Mouse (Mus musculus): ENCODE results near the gene Gstp1. TPM values are rescaled to one million over a fixed set of nuclear protein-coding genes. Genes with fewer than 3 reads are reported as not detected.
"Not testable (repeated sequence)": the region's sequence is repeated elsewhere in the genome, so short reads cannot be mapped to it uniquely, and the experiment has no call there.

Gstp1 gene
- polyA plus RNA-seq, 2 experiments = 274 to 511 TPM

GRCm38 (mm10) chr19:4060899-4061465, 23.2 kb upstream of the Gstp1 start:
- WGBS (ENCODE audit: insufficient replicate concordance) = 67% methylated on average over 6 of the region's 6 CpGs
- no peak for ATAC-seq (ENCODE audit: insufficient read depth)
- no peak overlapping the region for H3K9ac ChIP-seq (replicated peaks)

GRCm38 (mm10) chr19:4060044-4060898, 22.5 kb upstream of the Gstp1 start:
- DNase-seq (ENCODE audit: low read depth in 3 of 3, low spot score in 3 of 3); ATAC-seq (ENCODE audit: insufficient read depth); H3K9me3 ChIP-seq (ENCODE audit: control insufficient read depth, low read length); H3K36me3 ChIP-seq (replicated peaks; ENCODE audit: control insufficient read depth, insufficient read depth, low read depth); H3K9ac ChIP-seq (replicated peaks); H3K4me3 ChIP-seq (ENCODE audit: insufficient read depth in 1 of 2, low read depth in 2 of 2, low read length in 2 of 2); H3K27me3 ChIP-seq (ENCODE audit: control insufficient read depth, insufficient read depth, low read length): not testable (repeated sequence)
- TF ChIP-seq CTCF (IDR thresholded peaks at IDR 0.05; ENCODE audit: low read depth) = 0 out of 2 replicates have a peak, but pooled peaks have one; percentile 9
- Histone ChIP-seq H3K4me2 (ENCODE audit: low read depth) (peak overlapping the region; percentile 80; the same call in 1 of the 2 replicates), H3K27ac (peak overlapping the region; percentile 86; the same call in 1 of the 2 replicates), H3K4me1 (replicated peaks; ENCODE audit: control insufficient read depth in 2 of 2, insufficient read depth in 2 of 2, low read length in 1 of 2) (peaks cover 24 to 34% of the 10 kb centered on the region in 2 experiments)
- WGBS (ENCODE audit: insufficient replicate concordance) = 78% methylated on average over 8 of the region's 8 CpGs

More at GRCm38 (mm10) chr19:4060899-4061465, 23.2 kb upstream of the Gstp1 start:
- Histone ChIP-seq H3K4me1 (replicated peaks; ENCODE audit: control insufficient read depth in 2 of 2, insufficient read depth in 2 of 2, low read length in 1 of 2) (peaks cover 24 to 29% of the 10 kb centered on the region in 2 experiments), H3K27ac (no peak overlapping the region), H3K4me2 (ENCODE audit: low read depth) (no peak overlapping the region), H3K36me3 (replicated peaks; ENCODE audit: control insufficient read depth, insufficient read depth, low read depth) (no peaks in the 10 kb centered on the region), H3K27me3 (ENCODE audit: control insufficient read depth, insufficient read depth, low read length) (no peaks in the 10 kb centered on the region), H3K9me3 (ENCODE audit: control insufficient read depth, low read length) (no peaks in the 10 kb centered on the region), H3K4me3 (ENCODE audit: insufficient read depth in 1 of 2, low read depth in 2 of 2, low read length in 2 of 2) (no peak overlapping the region)
- no peak for TF ChIP-seq CTCF (IDR thresholded peaks at IDR 0.05; ENCODE audit: low read depth)
- TF ChIP-seq EP300 (IDR thresholded peaks at IDR 0.05; ENCODE audit: low read depth) = no peak
- DNase-seq (ENCODE audit: low read depth in 3 of 3, low spot score in 3 of 3) = no peak

- peak within 1 kb of the TSS; percentile 80 for H3K4me2 ChIP-seq (ENCODE audit: low read depth)
Observed at GRCm38 (mm10) chr19:4059069-4059740, 21.4 kb upstream of the Gstp1 start, which contains the start of gene Gstp3. TSS of gene Gstp3 (minus strand) at chr19:4059569.

GRCm38 (mm10) chr19:4058581-4058980, 20.8 kb upstream of the Gstp1 start:
- 87% methylated on average over 5 of the region's 5 CpGs for WGBS (ENCODE audit: insufficient replicate concordance)
- Histone ChIP-seq H3K4me3 (ENCODE audit: insufficient read depth in 1 of 2, low read depth in 2 of 2, low read length in 2 of 2) (peak overlapping the region; percentile 48 to 52; a peak in 3 of 4 replicates), H3K9me3 (ENCODE audit: control insufficient read depth, low read length) (no peaks in the 10 kb centered on the region), H3K27ac (peak overlapping the region; percentile 86), H3K36me3 (replicated peaks; ENCODE audit: control insufficient read depth, insufficient read depth, low read depth) (no peaks in the 10 kb centered on the region), H3K4me1 (replicated peaks; ENCODE audit: control insufficient read depth in 2 of 2, insufficient read depth in 2 of 2, low read length in 1 of 2) (peaks cover 24 to 34% of the 10 kb centered on the region in 2 experiments), H3K27me3 (ENCODE audit: control insufficient read depth, insufficient read depth, low read length) (no peaks in the 10 kb centered on the region), H3K9ac (replicated peaks) (peak overlapping the region; percentile 68), H3K4me2 (ENCODE audit: low read depth) (peak overlapping the region; percentile 80)
- no peak for TF ChIP-seq EP300 (IDR thresholded peaks at IDR 0.05; ENCODE audit: low read depth)
- TF ChIP-seq CTCF (IDR thresholded peaks at IDR 0.05; ENCODE audit: low read depth) = no peak
- DNase-seq (ENCODE audit: low read depth in 3 of 3, low spot score in 3 of 3) = no peak
- no peak for ATAC-seq (ENCODE audit: insufficient read depth)

More at GRCm38 (mm10) chr19:4059069-4059740, 21.4 kb upstream of the Gstp1 start, which contains the start of gene Gstp3:
- no peaks in the 10 kb centered on the region for H3K9me3 ChIP-seq (ENCODE audit: control insufficient read depth, low read length)
- no peaks in the 10 kb centered on the region for H3K36me3 ChIP-seq (replicated peaks; ENCODE audit: control insufficient read depth, insufficient read depth, low read depth)
- peak; percentile 70 to 73 (median 72) for DNase-seq (ENCODE audit: low read depth in 3 of 3, low spot score in 3 of 3)
- peak within 1 kb of the TSS; percentile 48 to 52 for H3K4me3 ChIP-seq (ENCODE audit: insufficient read depth in 1 of 2, low read depth in 2 of 2, low read length in 2 of 2)
- peak; percentile 93 for ATAC-seq (ENCODE audit: insufficient read depth)
- H3K27me3 ChIP-seq (ENCODE audit: control insufficient read depth, insufficient read depth, low read length) = no peaks in the 10 kb centered on the region
- H3K9ac ChIP-seq (replicated peaks) = peak within 1 kb of the TSS; percentile 68
- H3K27ac ChIP-seq = peak within 1 kb of the TSS; percentile 86
- H3K4me1 ChIP-seq (replicated peaks; ENCODE audit: control insufficient read depth in 2 of 2, insufficient read depth in 2 of 2, low read length in 1 of 2) = peaks cover 24 to 34% of the 10 kb centered on the region in 2 experiments
- TF ChIP-seq CTCF (IDR thresholded peaks at IDR 0.05; ENCODE audit: low read depth) (no peak), EP300 (IDR thresholded peaks at IDR 0.05; ENCODE audit: low read depth) (peak; percentile 84)
- WGBS (ENCODE audit: insufficient replicate concordance) = 18% methylated on average over 15 of the region's 15 CpGs

All from liver, embryonic 14.5 days (tissue).